ENCODE assay signal across 8 mouse cellular contexts in genomic region chr11:76623206-76623961, GRCm38 (mm10). TPM values are rescaled to one million over a fixed set of nuclear protein-coding genes. Genes with fewer than 3 reads are reported as not detected.
A peak's percentile ranks its signal among the peaks of the same experiment; 100 is the strongest.
DNase-seq lines count a peak whose midpoint lies in the region; ATAC-seq and TF ChIP-seq lines count a peak whose summit lies in the region.

No protein-coding gene starts in this region.

- H3K9me3 ChIP-seq in forebrain, postnatal 0 days (ENCODE audit: low read length), result no peaks in the 10 kb centered on the region
- H3K9me3 ChIP-seq in hindbrain, embryonic 12.5 days (replicated peaks), result no peaks in the 10 kb centered on the region

- no peaks in the 10 kb centered on the region for H3K36me3 ChIP-seq in forebrain, postnatal 0 days (ENCODE audit: insufficient read depth)
- H3K36me3 ChIP-seq in hindbrain, embryonic 12.5 days, result no peaks in the 10 kb centered on the region

- intact Hi-C loops in left cerebral cortex, postnatal 14 days (cut with DNase I), result no loop called here

- H3K27ac ChIP-seq in forebrain, postnatal 0 days (ENCODE audit: low read depth, low read length), result no peak overlapping the region
- H3K27ac ChIP-seq in hindbrain, embryonic 12.5 days, result no peak overlapping the region

- H3K27me3 ChIP-seq in forebrain, postnatal 0 days (ENCODE audit: insufficient read depth, low read length), result peaks cover 8% of the 10 kb centered on the region
- peaks cover 30% of the 10 kb centered on the region for H3K27me3 ChIP-seq in hindbrain, embryonic 12.5 days

- peak; percentile 89 for DNase-seq in MN1 (ENCODE audit: low spot score)
- DNase-seq in adrenal gland, postnatal 25 days, result peak; percentile 79
- DNase-seq in forebrain, postnatal 0 days, result peak; percentile 63
- DNase-seq in left cerebral cortex, postnatal 14 days (ENCODE audit: low spot score in 2 of 2), result peak; percentile 29 to 33
- peak; percentile 5 to 39 for DNase-seq in spleen, postnatal 10 days (ENCODE audit: low spot score in 2 of 2)
- DNase-seq in c-Kit-positive CD71-positive TER-119-positive erythroid progenitor cells, embryonic 14.5 days (ENCODE audit: low spot score), result no peak

- WGBS in forebrain, postnatal 0 days, result 2% methylated on average over 68 of the region's 72 CpGs
- under 1% methylated on average over 65 of the region's 72 CpGs for WGBS in hindbrain, embryonic 12.5 days

- peak; percentile 70 for ATAC-seq in forebrain, postnatal 0 days
- ATAC-seq in hindbrain, embryonic 12.5 days (ENCODE audit: low FRiP score), result peak; percentile 78
- peak; percentile 70 for ATAC-seq in megakaryocyte, adult 5-6 weeks (ENCODE audit: poor library complexity, severe bottlenecking)

- peak overlapping the region; percentile 57 for H3K9ac ChIP-seq in forebrain, postnatal 0 days
- H3K9ac ChIP-seq in hindbrain, embryonic 12.5 days, result peak overlapping the region; percentile 65

- no peak; the same call in 1 of the 2 replicates for TF ChIP-seq CTCF in forebrain, postnatal 0 days (IDR thresholded peaks at IDR 0.05; ENCODE audit: low read depth)

- peak overlapping the region; percentile 61 for H3K4me3 ChIP-seq in forebrain, postnatal 0 days (ENCODE audit: low read depth, low read length)
- H3K4me3 ChIP-seq in hindbrain, embryonic 12.5 days, result peak overlapping the region; percentile 70

- H3K4me1 ChIP-seq in forebrain, postnatal 0 days (ENCODE audit: insufficient read depth), result peaks cover 8% of the 10 kb centered on the region; the same call in 1 of the 2 replicates
- peaks cover 25% of the 10 kb centered on the region for H3K4me1 ChIP-seq in hindbrain, embryonic 12.5 days

- H3K4me2 ChIP-seq in forebrain, postnatal 0 days (ENCODE audit: low read depth), result peak overlapping the region; percentile 100
- peak overlapping the region; percentile 100 for H3K4me2 ChIP-seq in hindbrain, embryonic 12.5 days (replicated peaks)

RNA-seq across cellular contexts. Expression of gene Abr, which starts 1.3 kb away (rescaled TPM):
- total RNA-seq in adrenal gland, postnatal 25 days (2021), result 53.7 and 55.3 TPM in 2 replicates
- 241 and 262 TPM in 2 replicates for total RNA-seq in forebrain, postnatal 0 days (2014; rRNA removed)
- 99.1 and 110 TPM in 2 replicates for polyA plus RNA-seq in forebrain, postnatal 0 days (2015; fragmentation: Nextera tagmentation; extraction: Ambion mirVana)
- 85.3 and 93.4 TPM in 2 replicates for polyA plus RNA-seq in hindbrain, embryonic 12.5 days (2016; fragmentation: Nextera tagmentation; extraction: Ambion mirVana)
- 100 to 1,000 TPM; 424 to 443 TPM for total RNA-seq in left cerebral cortex, postnatal 14 days (2021)
- 45.8 and 47.9 TPM in 2 replicates for total RNA-seq in megakaryocyte, adult 5-6 weeks (2015)
- total RNA-seq in megakaryocyte, adult 5-6 weeks (2017), result 78.4 and 84.4 TPM in 2 replicates

RNA-seq across cellular contexts. Expression of gene Bhlha9, which starts 48.9 kb away (rescaled TPM):
- not detected in 2 replicates for total RNA-seq in adrenal gland, postnatal 25 days (2021)
- 0.62 and 0.92 TPM in 2 replicates for total RNA-seq in forebrain, postnatal 0 days (2014; rRNA removed)
- 0.97 and 1.8 TPM in 2 replicates for polyA plus RNA-seq in forebrain, postnatal 0 days (2015; fragmentation: Nextera tagmentation; extraction: Ambion mirVana)
- 0.18 and 0.44 TPM in 2 replicates for polyA plus RNA-seq in hindbrain, embryonic 12.5 days (2016; fragmentation: Nextera tagmentation; extraction: Ambion mirVana)
- total RNA-seq in left cerebral cortex, postnatal 14 days (2021), result 1 to 10 TPM; 3.4 to 4.2 TPM
- total RNA-seq in megakaryocyte, adult 5-6 weeks (2015), result 0.18 TPM in 1 of 2 replicates, not detected in the other
- not detected in 2 replicates for total RNA-seq in megakaryocyte, adult 5-6 weeks (2017)

RNA-seq across cellular contexts. Expression of gene Trarg1, which starts 56.2 kb away (rescaled TPM):
- total RNA-seq in adrenal gland, postnatal 25 days (2021), result 27.4 and 30.2 TPM in 2 replicates
- 0.19 and 0.38 TPM in 2 replicates for total RNA-seq in forebrain, postnatal 0 days (2014; rRNA removed)
- polyA plus RNA-seq in forebrain, postnatal 0 days (2015; fragmentation: Nextera tagmentation; extraction: Ambion mirVana), result 0.28 and 0.40 TPM in 2 replicates
- 0.10 and 0.40 TPM in 2 replicates for polyA plus RNA-seq in hindbrain, embryonic 12.5 days (2016; fragmentation: Nextera tagmentation; extraction: Ambion mirVana)
- under 1 TPM; 0.61 to 0.75 TPM for total RNA-seq in left cerebral cortex, postnatal 14 days (2021)
- not detected in 2 replicates for total RNA-seq in megakaryocyte, adult 5-6 weeks (2015)
- total RNA-seq in megakaryocyte, adult 5-6 weeks (2017), result not detected in 2 replicates

Comparison
In these comparisons a context has a peak if more than half of its experiments do, and no peak if none do; other contexts are left out.
1. RNA of gene Trarg1, which starts 56.2 kb away (total RNA-seq): 27.4 to 30.2 TPM in adrenal gland, postnatal 25 days; 0.61 to 0.75 TPM in left cerebral cortex, postnatal 14 days, 0.19 to 0.38 TPM in forebrain, postnatal 0 days and not detected in megakaryocyte, adult 5-6 weeks; every median in the first group is over 10 times any median in the second.
2. Peak in every context shown above with its lines, with median percentiles within 50 percentile points of each other: ATAC-seq.